Mouse (Mus musculus) thymus, adult 2 months (tissue): Measurements from ENCODE around the gene Mov10l1. TPM values are rescaled to one million over a fixed set of nuclear protein-coding genes. Genes with fewer than 3 reads are reported as not detected.

ENCODE experiments used
- DNase-seq: peaks from one replicate; pipeline ENCODE4 v3.0.0; 2021
- H3K27ac ChIP-seq: fragments of 200-500 bp; 2 replicates; pipeline ENCODE4 v1.5.1; 2012; ENCODE audit warnings: low read length, control low read depth; ENCODE audit not compliant: control insufficient read depth, insufficient read depth
- H3K27me3 ChIP-seq: fragments of 200-500 bp; 2 replicates; pipeline ENCODE4 v1.6.1; 2012; ENCODE audit warnings: mild to moderate bottlenecking, low read length, moderate library complexity, mixed read lengths; ENCODE audit not compliant: control insufficient read depth, insufficient read depth
- H3K36me3 ChIP-seq: fragments of 200-500 bp; 2 replicates; pipeline ENCODE4 v1.6.1; 2012; ENCODE audit warnings: mild to moderate bottlenecking, low read length, moderate library complexity; ENCODE audit not compliant: control insufficient read depth, insufficient read depth
- H3K4me1 ChIP-seq: fragments of 200-500 bp; replicated peaks from 2 replicates; pipeline ENCODE4 v1.6.1; 2012; ENCODE audit warnings: low read length; ENCODE audit not compliant: control insufficient read depth, insufficient read depth
- H3K4me3 ChIP-seq: fragments of 200-500 bp; 2 replicates; pipeline ENCODE4 v1.5.1; 2012; ENCODE audit warnings: mild to moderate bottlenecking, low read length, control low read depth, moderate library complexity; ENCODE audit not compliant: control insufficient read depth, insufficient read depth
- CTCF ChIP-seq: fragments of 200-500 bp; IDR thresholded peaks from 2 replicates; pipeline ENCODE4 v1.5.1; 2012; ENCODE audit warnings: mild to moderate bottlenecking, control low read depth, low read length, moderate library complexity, borderline replicate concordance; ENCODE audit not compliant: control insufficient read depth, poor library complexity, insufficient read depth; ENCODE audit errors: extremely low read depth
- POLR2A ChIP-seq: fragments of 200-500 bp; IDR thresholded peaks from 2 replicates; pipeline ENCODE4 v1.6.1; 2012; ENCODE audit warnings: mild to moderate bottlenecking, low read length, control low read depth, moderate library complexity; ENCODE audit not compliant: control insufficient read depth, poor library complexity, insufficient read depth; ENCODE audit errors: extremely low read depth
- WGBS: fragments of 180-500 bp; shearing (Covaris S2); methylation state at CpG from one replicate; pipeline ENCODE4 v1.1.7; 2018; 5-methylcytosine and 5-hydroxymethylcytosine counted together
- polyA plus RNA-seq: library from polyadenylated mRNA; depleted of rRNA; stranded (reverse); fragments of >200 nt; gene quantifications from 2 replicates; pipeline ENCODE4 v1.2.3, GENCODE M21; 2012

Gene Mov10l1
- polyA plus RNA-seq, 1 experiment, result 2.2 TPM

GRCm38 (mm10) chr15:88978281-88979137 is 4.2 kb upstream of the Mov10l1 start, which contains the start of gene Mlc1:
Gene Mlc1 (minus strand): TSS chr15:88979007.
- Histone ChIP-seq H3K4me3 (no peak within 1 kb of the TSS), H3K36me3 (no peaks in the 10 kb centered on the region), H3K27me3 (no peaks in the 10 kb centered on the region), H3K27ac (no peak within 1 kb of the TSS), H3K4me1 (no peaks in the 10 kb centered on the region)
- no peak for TF ChIP-seq POLR2A
- no peak for DNase-seq
- WGBS, result 86% methylated on average over 10 of the region's 10 CpGs

DNA sequence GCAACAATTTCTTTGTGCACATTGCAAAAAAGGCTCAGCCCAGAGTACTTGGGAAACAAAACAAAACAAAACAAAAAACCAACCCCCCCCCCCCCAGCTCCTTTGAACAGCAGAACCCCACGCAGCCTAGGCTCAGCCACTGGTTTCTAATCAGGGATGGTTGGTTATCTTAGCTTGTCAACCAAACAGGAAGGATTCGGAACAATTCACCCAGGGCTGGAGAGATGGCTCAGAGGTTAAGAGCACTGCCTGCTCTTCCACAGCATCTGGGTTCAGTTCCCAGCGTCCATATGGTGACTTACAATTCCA is 3.6 kb upstream of the Mov10l1 start:
- 85% methylated on average over 3 of the region's 3 CpGs for WGBS
- no peak for DNase-seq
- Histone ChIP-seq H3K27ac (no peak overlapping the region), H3K4me1 (no peaks in the 10 kb centered on the region), H3K4me3 (no peak overlapping the region), H3K27me3 (no peaks in the 10 kb centered on the region), H3K36me3 (no peaks in the 10 kb centered on the region)
- TF ChIP-seq POLR2A, result no peak
- TF ChIP-seq CTCF, result no peak

GRCm38 (mm10) chr15:88989236-88989635 is 6.5 kb downstream of the Mov10l1 start:
- 8% methylated on average over 2 of the region's 2 CpGs for WGBS
- Histone ChIP-seq H3K36me3 (no peaks in the 10 kb centered on the region), H3K4me1 (no peaks in the 10 kb centered on the region), H3K27ac (no peak overlapping the region), H3K4me3 (no peak overlapping the region), H3K27me3 (no peaks in the 10 kb centered on the region)
- no peak for DNase-seq
- TF ChIP-seq CTCF, result no peak
- TF ChIP-seq POLR2A, result no peak

DNA sequence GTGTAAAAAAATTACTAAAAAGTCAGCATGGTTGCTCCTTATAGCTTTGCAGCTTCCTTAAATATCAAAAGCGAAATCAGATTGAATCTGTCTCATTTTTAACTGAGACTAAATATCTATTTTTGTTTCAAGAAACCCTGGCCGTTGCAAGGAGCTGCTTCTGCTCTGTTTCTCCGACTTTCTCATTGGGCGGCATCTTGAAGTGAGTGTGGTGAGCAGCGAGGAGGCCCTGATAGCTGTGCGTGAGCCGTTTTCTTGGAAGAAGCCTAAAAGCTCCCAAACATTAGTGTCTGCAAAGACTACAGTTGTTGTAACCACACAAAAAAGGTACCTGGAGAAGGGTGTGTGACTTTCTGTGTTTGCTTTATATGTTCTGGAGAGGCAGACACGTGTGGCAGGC is 15.9 kb downstream of the Mov10l1 start:
- 78% methylated on average over 8 of the region's 8 CpGs for WGBS

GRCm38 (mm10) chr15:88999124-88999523 is 16.4 kb downstream of the Mov10l1 start:
- Histone ChIP-seq H3K4me3 (no peak overlapping the region), H3K36me3 (no peaks in the 10 kb centered on the region), H3K4me1 (no peaks in the 10 kb centered on the region), H3K27me3 (no peaks in the 10 kb centered on the region), H3K27ac (no peak overlapping the region)
- no peak for DNase-seq
- TF ChIP-seq CTCF (no peak), POLR2A (no peak)
- 89% methylated on average over 2 of the region's 2 CpGs for WGBS

More for the DNA sequence above, 15.9 kb downstream of the Mov10l1 start:
- no peaks in the 10 kb centered on the region for H3K36me3 ChIP-seq
- H3K27me3 ChIP-seq, result no peaks in the 10 kb centered on the region
- no peak overlapping the region for H3K27ac ChIP-seq
- H3K4me3 ChIP-seq, result no peak overlapping the region
- TF ChIP-seq POLR2A, result no peak
- no peak for TF ChIP-seq CTCF
- no peaks in the 10 kb centered on the region for H3K4me1 ChIP-seq
- DNase-seq, result no peak

DNA sequence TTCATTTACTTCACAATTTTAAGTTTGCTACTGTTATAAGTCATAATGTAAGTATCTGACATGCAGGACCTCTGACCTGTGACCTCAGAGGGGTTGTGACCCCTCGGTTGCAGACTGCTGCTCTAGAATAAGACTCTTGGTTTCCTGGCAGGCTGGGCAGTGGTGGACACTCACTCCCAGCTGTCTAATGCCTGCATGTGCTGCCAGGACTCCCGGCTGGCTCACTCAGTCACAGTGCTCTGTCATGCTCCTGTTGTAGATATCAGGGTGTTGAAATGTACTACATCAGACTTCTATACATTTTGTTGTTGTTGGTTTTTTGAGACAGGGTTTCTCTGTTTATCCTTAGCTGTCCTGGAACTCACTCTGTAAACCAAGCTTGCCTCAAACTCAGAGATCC is 17.7 kb downstream of the Mov10l1 start:
- Histone ChIP-seq H3K4me3 (no peak overlapping the region), H3K27ac (no peak overlapping the region), H3K27me3 (no peaks in the 10 kb centered on the region), H3K4me1 (no peaks in the 10 kb centered on the region), H3K36me3 (no peaks in the 10 kb centered on the region)
- WGBS, result 80% methylated on average over 2 of the region's 2 CpGs
- DNase-seq, result no peak
- no peak for TF ChIP-seq POLR2A
- TF ChIP-seq CTCF, result no peak

DNA sequence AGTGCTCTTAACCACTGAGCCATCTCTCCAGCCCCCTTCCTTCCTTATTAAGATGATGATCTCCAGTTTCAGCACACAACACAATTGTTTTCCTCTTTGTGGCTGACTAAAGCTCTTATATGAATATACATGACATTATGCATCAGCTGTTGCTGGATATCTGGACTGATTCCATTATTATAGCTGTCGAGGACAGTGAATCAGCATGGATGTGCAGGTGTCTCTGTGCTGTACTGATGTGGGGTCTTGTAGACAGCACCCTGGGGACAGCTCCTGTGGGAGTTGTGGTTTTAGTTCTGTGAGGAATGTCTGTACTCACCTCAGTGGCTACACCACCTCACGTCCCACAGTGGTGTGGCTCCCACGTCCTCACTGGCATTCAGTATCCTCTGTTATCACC is 18.5 kb downstream of the Mov10l1 start:
- Histone ChIP-seq H3K36me3 (no peaks in the 10 kb centered on the region), H3K4me1 (no peaks in the 10 kb centered on the region), H3K27me3 (no peaks in the 10 kb centered on the region), H3K27ac (no peak overlapping the region), H3K4me3 (no peak overlapping the region)
- DNase-seq, result no peak
- WGBS, result 52% methylated on average over 3 of the region's 3 CpGs
- TF ChIP-seq POLR2A, result no peak
- no peak for TF ChIP-seq CTCF
